Mouse (Mus musculus) bone marrow macrophage, adult 2 months (primary cell): Measurements from ENCODE around the gene Smyd1.

Source experiments
- CTCF ChIP-seq: IDR thresholded peaks from 2 replicates; pipeline ENCODE4 v1.5.1; 2012; ENCODE audit warnings: low read depth, mild to moderate bottlenecking, low read length, moderate library complexity
- POLR2A ChIP-seq: IDR thresholded peaks from 2 replicates; pipeline ENCODE4 v1.6.1; 2012; ENCODE audit warnings: mild to moderate bottlenecking, low read depth, low read length, borderline replicate concordance

GRCm38 (mm10) chr6:71250951-71251350 is 71.1 kb downstream of the Smyd1 start:
- TF ChIP-seq POLR2A, result no peak
- no peak for TF ChIP-seq CTCF
